Mouse (Mus musculus) embryo, embryonic 9.5 days (tissue): ENCODE measurements around the gene Tgfb2.
A peak's percentile ranks its signal among the peaks of the same experiment; 100 is the strongest.

ENCODE experiments used
- DNase-seq: peaks from one replicate; pipeline ENCODE4 v3.0.0-alpha.2; 2017; ENCODE audit errors: extremely low spot score

The Tgfb2 gene

GRCm38 (mm10) chr1:186702391-186703255 lies 3.2 kb downstream of the Tgfb2 start:
- DNase-seq = peak; percentile 29

GRCm38 (mm10) chr1:186701206-186701905 lies 4.4 kb downstream of the Tgfb2 start:
- no peak for DNase-seq

- no peak for DNase-seq
Observed at GRCm38 (mm10) chr1:186700496-186700895, 5.3 kb downstream of the Tgfb2 start.

GRCm38 (mm10) chr1:186698583-186699338 lies 7.0 kb downstream of the Tgfb2 start:
- no peak for DNase-seq

DNA sequence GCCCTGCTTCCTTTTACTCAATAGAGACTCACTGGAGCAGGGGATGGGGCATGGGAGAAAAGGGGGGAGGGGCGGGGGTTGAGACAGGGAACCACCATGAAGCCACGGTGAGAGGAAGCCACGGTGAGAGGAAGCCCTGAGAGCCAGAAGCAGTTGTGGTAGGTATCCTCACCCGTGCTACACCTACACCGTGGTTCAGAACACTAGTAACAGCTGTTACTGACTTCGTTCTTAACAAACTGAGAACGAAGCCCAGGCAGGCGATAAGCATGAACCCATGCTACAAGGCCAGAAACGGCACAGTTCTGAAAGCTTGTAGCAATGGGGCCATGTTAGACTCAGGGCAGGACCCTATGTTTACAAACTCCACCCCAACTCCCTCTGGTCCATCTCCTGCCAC lies 9.6 kb downstream of the Tgfb2 start:
- no peak for DNase-seq

- DNase-seq = no peak
Observed at GRCm38 (mm10) chr1:186695361-186695760, 10.4 kb downstream of the Tgfb2 start.

GRCm38 (mm10) chr1:186692370-186692769 lies 13.4 kb downstream of the Tgfb2 start:
- DNase-seq = no peak

- no peak for DNase-seq
Observed at GRCm38 (mm10) chr1:186691708-186692107, 14.1 kb downstream of the Tgfb2 start.

GRCm38 (mm10) chr1:186684041-186684440 lies 21.7 kb downstream of the Tgfb2 start:
- DNase-seq = no peak

DNA sequence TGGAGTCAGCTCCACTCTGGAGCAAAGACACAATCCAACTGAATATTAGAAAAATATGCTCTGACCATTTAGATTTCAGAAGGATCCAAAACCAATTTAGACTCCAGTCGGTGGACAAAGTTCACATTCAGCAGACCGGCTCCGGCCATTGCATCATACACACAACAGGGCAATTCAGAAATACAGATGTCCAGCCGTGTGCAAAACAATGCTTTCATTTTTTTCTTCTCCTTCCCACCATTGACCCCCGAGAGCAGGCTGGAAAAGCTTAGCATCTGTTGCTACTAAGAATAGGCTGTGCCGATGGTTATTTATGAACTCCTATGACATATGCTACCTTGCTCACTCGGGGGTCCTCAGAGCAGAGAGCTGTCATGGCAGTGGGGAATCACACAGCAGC lies 23.2 kb downstream of the Tgfb2 start:
- no peak for DNase-seq

DNA sequence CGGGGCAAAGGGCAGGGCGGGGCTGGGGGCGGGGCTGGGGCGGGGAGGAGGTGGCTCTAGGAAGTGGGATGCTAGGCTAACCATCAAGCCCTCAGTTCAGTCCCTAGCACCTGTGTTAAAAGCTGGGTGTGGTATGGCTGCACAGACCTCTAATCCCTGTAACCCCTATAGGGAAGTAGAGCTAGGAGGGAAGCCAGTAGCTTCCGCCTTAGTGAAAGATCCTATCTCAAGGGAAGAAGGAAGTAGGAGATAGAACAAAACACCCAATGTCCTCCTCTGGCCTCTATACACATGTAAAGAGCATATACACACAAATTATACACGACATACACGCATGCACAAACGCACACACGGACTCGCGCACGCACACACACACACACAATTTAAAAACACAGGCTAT lies 28.2 kb downstream of the Tgfb2 start:
- no peak for DNase-seq

DNA sequence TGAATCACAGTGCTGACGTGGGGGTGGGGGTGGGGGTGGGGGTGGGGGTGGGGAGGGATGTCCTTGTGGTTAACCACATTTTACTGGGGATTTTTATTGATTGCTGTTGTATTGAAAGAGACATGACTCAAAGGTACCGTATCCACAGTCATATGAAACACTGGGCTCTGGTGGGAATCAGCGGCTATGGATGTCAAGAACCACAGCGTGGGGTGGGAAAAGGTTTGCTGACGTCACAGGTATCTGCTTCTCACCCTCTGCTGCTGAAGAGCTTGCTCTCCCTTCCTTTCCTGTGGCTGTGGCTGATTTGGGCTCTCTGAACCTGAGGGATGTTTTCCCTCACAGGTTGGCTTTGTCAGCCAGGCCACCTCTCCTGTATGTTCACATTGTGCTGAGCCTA lies 29.6 kb downstream of the Tgfb2 start:
- DNase-seq = no peak

DNA sequence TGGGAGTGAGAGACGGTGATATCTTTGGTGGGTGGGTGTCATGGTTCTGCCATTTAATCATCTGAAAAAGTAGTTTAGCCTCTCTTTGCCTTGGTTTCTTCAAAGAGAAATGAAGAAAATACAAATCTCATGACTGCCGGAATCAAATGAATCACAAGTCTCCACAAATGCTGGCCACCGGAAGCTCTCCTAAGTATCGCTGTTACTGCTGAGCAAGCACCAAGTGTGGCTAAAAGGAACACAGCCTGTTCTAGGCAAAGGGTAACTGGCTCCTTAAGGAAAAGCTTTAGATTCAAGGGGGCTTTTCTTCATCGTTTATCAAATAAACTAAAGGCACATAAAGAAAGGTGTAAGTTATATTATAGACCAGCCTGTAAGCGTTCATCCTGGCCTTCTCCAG lies 30.5 kb downstream of the Tgfb2 start:
- no peak for DNase-seq

DNA sequence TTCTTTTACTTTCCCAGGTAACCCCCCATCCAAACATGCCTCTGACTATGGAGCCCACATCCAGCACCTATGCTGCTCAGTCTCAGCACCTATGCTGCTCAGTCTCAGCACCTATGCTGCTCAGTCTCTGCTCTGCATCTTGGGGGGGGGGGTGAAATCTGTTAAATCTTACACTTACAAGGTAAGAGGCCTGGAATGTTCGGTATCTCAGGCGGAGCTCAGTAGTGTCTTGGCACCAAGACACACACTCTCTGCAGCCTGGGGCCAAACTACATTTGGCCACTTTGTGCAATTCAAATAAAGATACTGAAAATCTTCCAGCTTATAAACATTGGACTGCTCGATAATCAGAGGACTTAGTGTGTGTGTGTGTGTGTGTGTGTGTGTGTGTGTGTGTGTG lies 31.2 kb downstream of the Tgfb2 start:
- no peak for DNase-seq

- no peak for DNase-seq
Observed at GRCm38 (mm10) chr1:186673166-186673565, 32.6 kb downstream of the Tgfb2 start.

GRCm38 (mm10) chr1:186663412-186663811 lies 42.4 kb downstream of the Tgfb2 start:
- DNase-seq = no peak

- DNase-seq = no peak
Observed at GRCm38 (mm10) chr1:186662996-186663395, 42.8 kb downstream of the Tgfb2 start.

GRCm38 (mm10) chr1:186661206-186661921 lies 44.4 kb downstream of the Tgfb2 start:
- no peak for DNase-seq

DNA sequence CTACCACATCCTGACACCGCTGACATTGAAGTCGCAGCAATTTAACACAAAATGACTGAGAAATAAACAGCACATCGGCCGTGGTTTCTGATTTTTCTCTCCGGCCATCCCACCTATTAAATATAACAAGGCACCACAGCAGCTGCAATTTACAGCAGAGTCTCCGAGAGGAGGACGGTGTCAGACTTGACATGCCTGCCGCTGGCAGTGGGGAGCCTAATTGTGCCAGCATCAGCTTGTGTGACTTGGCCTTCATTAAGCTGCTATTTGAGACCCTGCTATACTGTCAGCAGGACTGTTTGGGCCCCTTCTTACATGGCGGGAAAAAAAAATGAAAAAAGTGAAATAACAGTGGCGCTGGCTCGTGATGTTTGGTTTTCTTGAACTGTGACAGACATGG lies 47.0 kb downstream of the Tgfb2 start:
- no peak for DNase-seq

- DNase-seq = no peak
Observed at GRCm38 (mm10) chr1:186657559-186658219, 48.1 kb downstream of the Tgfb2 start.

- no peak for DNase-seq
Observed at GRCm38 (mm10) chr1:186656732-186657329, 49.0 kb downstream of the Tgfb2 start.
